Mouse (Mus musculus): Measurements from ENCODE around the gene Slc25a11. TPM values are rescaled to one million over a fixed set of nuclear protein-coding genes. Genes with fewer than 3 reads are reported as not detected.

Gene Slc25a11
- polyA plus RNA-seq, 1 experiment from 2014 or later: 138 TPM

DNA sequence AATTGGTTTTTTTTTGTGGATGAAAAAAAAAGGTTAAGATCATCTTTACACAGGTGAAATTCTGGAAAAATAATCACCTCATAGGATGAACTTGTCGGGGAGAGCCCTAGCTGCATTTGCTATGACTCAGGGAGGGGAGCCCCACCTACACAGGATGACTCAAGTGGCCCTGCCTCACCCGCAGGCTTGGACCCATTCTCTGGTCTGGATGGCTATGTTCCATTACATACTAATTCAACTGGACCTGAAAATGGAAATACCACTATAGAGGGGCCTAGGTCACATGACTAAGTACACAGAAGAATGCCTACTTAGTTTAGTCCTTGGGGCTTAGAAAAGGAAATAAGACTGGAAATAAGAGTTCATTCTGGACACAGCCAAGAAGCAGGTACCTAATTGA is 4.1 kb upstream of the Slc25a11 start:
- H3K27ac ChIP-seq (ENCODE audit: low read depth, low read length): no peak overlapping the region
- no peaks in the 10 kb centered on the region for H3K27me3 ChIP-seq (ENCODE audit: control insufficient read depth, insufficient read depth, low read length)
- H3K9me3 ChIP-seq (ENCODE audit: control insufficient read depth, low read length): no peaks in the 10 kb centered on the region
- H3K4me3 ChIP-seq (ENCODE audit: low read depth, low read length): no peak overlapping the region
- no peak overlapping the region for H3K4me2 ChIP-seq (replicated peaks; ENCODE audit: low read depth, low read length)
- H3K9ac ChIP-seq (ENCODE audit: low read depth, low read length): no peak overlapping the region
- ATAC-seq (ENCODE audit: low FRiP score) (no peak), DNase-seq (ENCODE audit: low spot score) (no peak)
- H3K4me1 ChIP-seq (replicated peaks; ENCODE audit: control insufficient read depth, insufficient read depth, low read length): peaks cover 12% of the 10 kb centered on the region
- 0 out of 2 replicates have a peak, but pooled peaks cover 7% of the 10 kb centered on the region for H3K36me3 ChIP-seq (ENCODE audit: control insufficient read depth, insufficient read depth, low read length)
- WGBS: 77% methylated on average over 2 of the region's 2 CpGs

GRCm38 (mm10) chr11:70650322-70651175 is 3.3 kb upstream of the Slc25a11 start:
- peaks cover 17% of the 10 kb centered on the region for H3K4me1 ChIP-seq (replicated peaks; ENCODE audit: control insufficient read depth, insufficient read depth, low read length)
- H3K4me2 ChIP-seq (replicated peaks; ENCODE audit: low read depth, low read length): no peak overlapping the region
- no peak for DNase-seq (ENCODE audit: low spot score)
- H3K4me3 ChIP-seq (ENCODE audit: low read depth, low read length): no peak overlapping the region
- H3K9ac ChIP-seq (ENCODE audit: low read depth, low read length): no peak overlapping the region
- H3K9me3 ChIP-seq (ENCODE audit: control insufficient read depth, low read length): no peaks in the 10 kb centered on the region
- no peaks in the 10 kb centered on the region for H3K27me3 ChIP-seq (ENCODE audit: control insufficient read depth, insufficient read depth, low read length)
- WGBS: 82% methylated on average over 12 of the region's 12 CpGs
- no peak for ATAC-seq (ENCODE audit: low FRiP score)
- no peak overlapping the region for H3K27ac ChIP-seq (ENCODE audit: low read depth, low read length)
- H3K36me3 ChIP-seq (ENCODE audit: control insufficient read depth, insufficient read depth, low read length): 0 out of 2 replicates have a peak, but pooled peaks cover 7% of the 10 kb centered on the region

DNA sequence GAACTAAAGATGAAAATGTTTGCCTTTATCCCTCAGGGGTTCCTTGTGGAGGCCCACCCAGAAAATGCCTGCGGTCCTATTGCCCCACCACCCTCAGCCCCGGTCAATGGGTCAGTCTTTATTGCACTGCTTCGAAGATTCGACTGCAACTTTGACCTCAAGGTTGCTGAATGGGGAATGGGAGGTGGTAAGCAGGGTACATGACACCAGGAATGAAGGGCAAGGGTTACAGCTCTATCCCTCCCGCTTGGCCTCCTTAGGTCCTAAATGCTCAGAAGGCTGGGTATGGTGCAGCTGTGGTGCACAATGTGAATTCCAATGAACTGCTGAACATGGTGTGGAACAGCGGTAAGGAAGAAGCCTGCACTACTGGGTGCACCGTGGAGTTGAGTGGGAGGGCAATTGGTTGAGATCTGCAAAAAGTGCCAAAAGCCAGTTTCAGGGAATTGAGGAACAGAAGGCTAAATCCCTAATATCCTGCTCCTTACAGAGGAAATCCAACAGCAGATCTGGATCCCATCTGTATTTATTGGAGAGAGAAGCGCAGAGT is 2.0 kb upstream of the Slc25a11 start:
- Histone ChIP-seq H3K27me3 (ENCODE audit: control insufficient read depth, insufficient read depth, low read length) (no peaks in the 10 kb centered on the region), H3K9ac (ENCODE audit: low read depth, low read length) (no peak overlapping the region), H3K4me3 (ENCODE audit: low read depth, low read length) (no peak overlapping the region), H3K36me3 (ENCODE audit: control insufficient read depth, insufficient read depth, low read length) (0 out of 2 replicates have a peak, but pooled peaks cover 7% of the 10 kb centered on the region), H3K4me1 (replicated peaks; ENCODE audit: control insufficient read depth, insufficient read depth, low read length) (peaks cover 18% of the 10 kb centered on the region), H3K9me3 (ENCODE audit: control insufficient read depth, low read length) (no peaks in the 10 kb centered on the region), H3K27ac (ENCODE audit: low read depth, low read length) (no peak overlapping the region), H3K4me2 (replicated peaks; ENCODE audit: low read depth, low read length) (no peak overlapping the region)
- 85% methylated on average over 8 of the region's 8 CpGs for WGBS
- DNase-seq (ENCODE audit: low spot score): no peak
- ATAC-seq (ENCODE audit: low FRiP score): no peak

- Histone ChIP-seq H3K4me2 (replicated peaks; ENCODE audit: low read depth, low read length) (peak overlapping the region; percentile 96), H3K4me1 (replicated peaks; ENCODE audit: control insufficient read depth, insufficient read depth, low read length) (peaks cover 18% of the 10 kb centered on the region), H3K9me3 (ENCODE audit: control insufficient read depth, low read length) (no peaks in the 10 kb centered on the region), H3K27me3 (ENCODE audit: control insufficient read depth, insufficient read depth, low read length) (no peaks in the 10 kb centered on the region), H3K27ac (ENCODE audit: low read depth, low read length) (no peak overlapping the region), H3K4me3 (ENCODE audit: low read depth, low read length) (peak overlapping the region; percentile 69), H3K36me3 (ENCODE audit: control insufficient read depth, insufficient read depth, low read length) (0 out of 2 replicates have a peak, but pooled peaks cover 7% of the 10 kb centered on the region), H3K9ac (ENCODE audit: low read depth, low read length) (no peak overlapping the region)
- 90% methylated on average over 4 of the region's 4 CpGs for WGBS
- no peak for DNase-seq (ENCODE audit: low spot score)
- no peak for ATAC-seq (ENCODE audit: low FRiP score)
Measured at GRCm38 (mm10) chr11:70648512-70648911, 1.2 kb upstream of the Slc25a11 start.

DNA sequence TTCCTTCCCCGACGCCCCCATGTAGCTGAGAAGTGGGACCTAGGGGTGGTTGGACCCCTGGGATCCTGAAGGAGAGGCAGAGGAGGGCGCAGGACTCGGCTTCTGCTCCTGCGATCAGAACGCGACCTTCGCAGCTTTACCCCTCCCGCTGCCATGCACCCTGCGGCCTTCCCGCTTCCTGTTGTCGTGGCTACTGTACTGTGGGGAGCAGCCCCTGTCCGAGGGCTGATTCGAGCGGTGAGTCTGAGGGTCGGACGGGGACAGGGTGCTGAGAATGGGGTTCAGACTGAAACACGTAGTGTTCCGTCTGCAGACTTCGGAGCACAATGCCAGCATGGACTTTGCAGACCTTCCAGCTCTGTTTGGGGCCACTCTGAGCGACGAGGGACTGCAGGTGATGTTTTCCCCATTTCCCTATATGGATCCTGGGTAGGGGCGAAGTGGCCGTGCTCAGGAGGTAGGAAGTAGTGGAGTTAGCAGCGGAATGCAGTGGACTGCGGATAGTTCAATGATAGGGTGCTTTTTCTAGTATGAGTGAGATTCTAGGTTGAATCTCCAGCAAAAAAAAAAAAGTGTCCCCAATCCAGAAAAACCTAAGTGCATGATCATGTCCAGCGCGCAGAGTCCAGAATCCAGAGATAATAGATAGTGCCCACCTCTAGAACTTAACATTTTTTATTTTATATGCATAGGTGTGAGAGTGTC is 589 bp upstream of the Slc25a11 start:
- Histone ChIP-seq H3K4me2 (replicated peaks; ENCODE audit: low read depth, low read length) (peak overlapping the region; percentile 96), H3K27me3 (ENCODE audit: control insufficient read depth, insufficient read depth, low read length) (no peaks in the 10 kb centered on the region), H3K4me3 (ENCODE audit: low read depth, low read length) (peak overlapping the region; percentile 69), H3K4me1 (replicated peaks; ENCODE audit: control insufficient read depth, insufficient read depth, low read length) (peaks cover 17% of the 10 kb centered on the region), H3K9ac (ENCODE audit: low read depth, low read length) (peak overlapping the region; percentile 73), H3K36me3 (ENCODE audit: control insufficient read depth, insufficient read depth, low read length) (0 out of 2 replicates have a peak, but pooled peaks cover 7% of the 10 kb centered on the region), H3K27ac (ENCODE audit: low read depth, low read length) (peak overlapping the region; percentile 76), H3K9me3 (ENCODE audit: control insufficient read depth, low read length) (no peaks in the 10 kb centered on the region)
- DNase-seq (ENCODE audit: low spot score) (no peak), ATAC-seq (ENCODE audit: low FRiP score) (peak; percentile 17; the same call in 1 of the 2 replicates)
- WGBS: 5% methylated on average over 28 of the region's 28 CpGs

DNA sequence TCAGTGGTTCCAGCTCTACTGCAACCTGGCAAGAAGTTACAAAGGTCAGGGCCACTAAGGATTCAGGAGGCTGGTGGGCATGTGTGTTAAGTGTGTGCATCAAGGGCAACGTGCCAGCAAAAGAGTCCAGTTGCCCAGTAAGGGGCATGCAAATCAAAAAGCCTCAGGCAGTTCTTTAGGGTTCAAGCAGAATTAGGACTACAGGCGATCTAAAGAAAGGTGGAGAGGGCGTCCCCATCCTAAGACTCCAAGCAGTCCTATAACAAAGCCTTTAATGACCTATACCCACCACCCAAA is 1.1 kb downstream of the Slc25a11 start:
- DNase-seq (ENCODE audit: low spot score) (no peak), ATAC-seq (ENCODE audit: low FRiP score) (no peak)
- Histone ChIP-seq H3K4me2 (replicated peaks; ENCODE audit: low read depth, low read length) (peak overlapping the region; percentile 75), H3K4me1 (replicated peaks; ENCODE audit: control insufficient read depth, insufficient read depth, low read length) (peaks cover 10% of the 10 kb centered on the region), H3K27me3 (ENCODE audit: control insufficient read depth, insufficient read depth, low read length) (no peaks in the 10 kb centered on the region), H3K9me3 (ENCODE audit: control insufficient read depth, low read length) (no peaks in the 10 kb centered on the region), H3K9ac (ENCODE audit: low read depth, low read length) (peak overlapping the region; percentile 79), H3K4me3 (ENCODE audit: low read depth, low read length) (peak overlapping the region; percentile 69), H3K27ac (ENCODE audit: low read depth, low read length) (peak overlapping the region; percentile 79), H3K36me3 (ENCODE audit: control insufficient read depth, insufficient read depth, low read length) (0 out of 2 replicates have a peak, but pooled peaks cover 7% of the 10 kb centered on the region)
- 26% methylated on average over 3 of the region's 3 CpGs for WGBS

DNA sequence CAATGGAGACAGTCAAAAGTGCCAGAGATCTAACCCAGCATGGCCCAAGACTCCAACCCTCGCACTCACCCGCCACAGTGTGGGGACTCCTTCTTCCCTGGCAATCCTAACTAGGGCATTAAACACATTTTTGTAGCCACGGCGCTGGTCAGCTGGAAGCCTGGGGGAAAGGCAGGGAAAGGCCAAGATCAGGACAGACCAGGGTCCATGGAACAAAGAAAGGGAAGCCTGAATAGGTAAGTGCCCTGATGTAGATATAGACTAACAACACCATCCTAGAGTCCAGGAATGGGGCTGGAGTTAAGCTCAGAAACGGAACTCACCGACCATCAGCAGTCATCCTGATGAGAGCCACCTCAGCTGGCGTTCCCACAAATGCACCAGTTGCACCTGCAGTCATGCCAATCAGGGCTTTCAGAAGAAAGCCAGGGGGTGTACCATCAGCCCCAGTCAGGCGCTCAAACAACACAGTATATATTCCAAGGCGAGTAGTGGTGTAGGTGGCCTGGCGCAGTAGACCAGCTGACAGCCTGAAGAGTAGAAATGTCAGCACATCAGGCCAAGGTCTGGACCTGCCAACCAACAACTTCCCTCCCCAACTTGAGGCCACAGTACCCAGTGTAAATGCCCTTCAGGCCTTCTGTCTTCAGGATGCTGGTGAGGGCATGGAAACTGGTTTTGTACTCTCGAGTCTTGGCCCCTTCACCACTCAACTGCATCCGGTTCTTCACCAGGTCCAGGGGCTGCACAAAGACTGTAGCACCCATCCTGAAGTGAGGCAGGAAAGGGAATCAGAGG is 1.6 kb downstream of the Slc25a11 start:
- Histone ChIP-seq H3K9me3 (ENCODE audit: control insufficient read depth, low read length) (no peaks in the 10 kb centered on the region), H3K36me3 (ENCODE audit: control insufficient read depth, insufficient read depth, low read length) (0 out of 2 replicates have a peak, but pooled peaks cover 6% of the 10 kb centered on the region), H3K4me2 (replicated peaks; ENCODE audit: low read depth, low read length) (peak overlapping the region; percentile 75), H3K27ac (ENCODE audit: low read depth, low read length) (no peak overlapping the region), H3K4me3 (ENCODE audit: low read depth, low read length) (peak overlapping the region; percentile 69), H3K4me1 (replicated peaks; ENCODE audit: control insufficient read depth, insufficient read depth, low read length) (peaks cover 10% of the 10 kb centered on the region), H3K9ac (ENCODE audit: low read depth, low read length) (peak overlapping the region; percentile 79), H3K27me3 (ENCODE audit: control insufficient read depth, insufficient read depth, low read length) (no peaks in the 10 kb centered on the region)
- WGBS: 95% methylated on average over 12 of the region's 12 CpGs
- DNase-seq (ENCODE audit: low spot score) (no peak), ATAC-seq (ENCODE audit: low FRiP score) (no peak)

GRCm38 (mm10) chr11:70644564-70645103 is 2.6 kb downstream of the Slc25a11 start:
- DNase-seq (ENCODE audit: low spot score) (no peak), ATAC-seq (ENCODE audit: low FRiP score) (no peak)
- no peak overlapping the region for H3K4me2 ChIP-seq (replicated peaks; ENCODE audit: low read depth, low read length)
- H3K9ac ChIP-seq (ENCODE audit: low read depth, low read length): no peak overlapping the region
- peaks cover 10% of the 10 kb centered on the region for H3K4me1 ChIP-seq (replicated peaks; ENCODE audit: control insufficient read depth, insufficient read depth, low read length)
- 0 out of 2 replicates have a peak, but pooled peaks cover 3% of the 10 kb centered on the region for H3K36me3 ChIP-seq (ENCODE audit: control insufficient read depth, insufficient read depth, low read length)
- 94% methylated on average over 8 of the region's 8 CpGs for WGBS
- H3K4me3 ChIP-seq (ENCODE audit: low read depth, low read length): no peak overlapping the region
- no peaks in the 10 kb centered on the region for H3K27me3 ChIP-seq (ENCODE audit: control insufficient read depth, insufficient read depth, low read length)
- H3K27ac ChIP-seq (ENCODE audit: low read depth, low read length): no peak overlapping the region
- no peaks in the 10 kb centered on the region for H3K9me3 ChIP-seq (ENCODE audit: control insufficient read depth, low read length)
